Mouse (Mus musculus): ENCODE results near the gene Dync1h1. TPM values are rescaled to one million over a fixed set of nuclear protein-coding genes. Genes with fewer than 3 reads are reported as not detected.

Dync1h1 gene
- total RNA-seq (2021), result 10 to 100 TPM; 64.3 to 70.9 TPM
- long read RNA-seq, experiment 1, partial matches to known transcripts, result 49 of 57 reads
- long read RNA-seq, experiment 1, other reads (novel, unspliced or antisense), result 8 of 57 reads
- long read RNA-seq, experiment 2, full-length matches to known transcripts, result 1 of 44 reads
- long read RNA-seq, experiment 2, partial matches to known transcripts, result 39 of 44 reads
- long read RNA-seq, experiment 2, other reads (novel, unspliced or antisense), result 4 of 44 reads

- peak; percentile 94 for DNase-seq (ENCODE audit: low spot score)
Observed at GRCm38 (mm10) chr12:110601241-110602218, at the start of gene Dync1h1. Gene Dync1h1, plus strand, starts transcription at chr12:110601452.

DNA sequence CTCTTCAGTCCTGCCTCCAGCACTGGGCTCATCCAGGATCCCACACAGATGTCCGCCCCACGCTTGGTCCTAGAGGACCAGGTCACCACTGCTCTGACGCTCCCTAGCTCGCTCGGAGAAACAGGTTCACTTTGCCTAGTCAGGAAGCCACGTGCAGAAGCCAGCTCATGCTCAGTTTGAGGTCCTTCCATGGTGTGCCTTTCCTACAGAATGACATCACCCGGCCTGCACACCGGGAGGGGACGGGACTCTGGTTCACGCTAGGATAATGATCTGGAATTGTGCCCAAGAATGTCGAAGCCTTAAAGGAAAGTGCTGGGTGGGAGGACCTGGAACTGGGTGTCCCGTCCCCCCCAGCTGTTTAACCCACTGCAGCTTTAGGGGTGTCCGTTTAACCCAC, 49.1 kb upstream of the Dync1h1 start:
- no peak for DNase-seq (ENCODE audit: low spot score)

- DNase-seq (ENCODE audit: low spot score), result no peak
Observed at GRCm38 (mm10) chr12:110553362-110553761, 47.9 kb upstream of the Dync1h1 start.

DNA sequence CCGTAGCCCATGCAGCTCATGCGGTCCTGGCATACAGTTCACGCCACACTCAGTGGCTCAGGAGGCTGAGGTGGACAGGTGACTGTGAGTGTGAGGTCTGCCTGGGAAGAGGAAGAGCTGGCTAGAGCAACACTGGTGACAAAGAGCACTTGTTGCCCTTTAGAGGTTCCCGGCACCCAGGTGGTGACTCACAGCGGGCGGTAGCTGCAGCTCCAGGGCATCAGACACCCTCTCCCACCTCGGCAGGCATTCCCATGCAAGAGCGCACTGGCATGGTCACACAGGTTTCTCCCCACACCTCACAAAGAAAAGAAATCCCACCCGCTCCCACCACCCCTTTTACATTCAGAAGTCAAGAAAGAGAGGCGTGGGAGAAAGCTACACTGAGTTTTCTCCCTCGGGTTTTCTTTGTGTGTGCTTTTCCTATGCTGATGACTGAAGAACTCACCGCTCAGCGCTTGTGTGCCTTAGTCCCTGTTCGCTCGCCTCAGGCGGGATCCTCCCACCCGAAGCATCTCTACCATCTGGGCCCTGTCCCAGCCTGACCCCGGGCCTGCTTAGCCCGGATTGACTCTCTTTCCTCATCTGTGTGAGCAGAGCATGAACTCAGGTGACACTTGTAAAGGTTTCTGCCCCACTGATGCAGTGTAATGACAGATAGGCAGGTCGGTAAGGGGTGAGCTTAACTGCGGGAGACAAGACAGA, 45.6 kb upstream of the Dync1h1 start:
- no peak for DNase-seq (ENCODE audit: low spot score)

GRCm38 (mm10) chr12:110556861-110557628, 44.2 kb upstream of the Dync1h1 start:
- peak; percentile 45 for DNase-seq (ENCODE audit: low spot score)

DNA sequence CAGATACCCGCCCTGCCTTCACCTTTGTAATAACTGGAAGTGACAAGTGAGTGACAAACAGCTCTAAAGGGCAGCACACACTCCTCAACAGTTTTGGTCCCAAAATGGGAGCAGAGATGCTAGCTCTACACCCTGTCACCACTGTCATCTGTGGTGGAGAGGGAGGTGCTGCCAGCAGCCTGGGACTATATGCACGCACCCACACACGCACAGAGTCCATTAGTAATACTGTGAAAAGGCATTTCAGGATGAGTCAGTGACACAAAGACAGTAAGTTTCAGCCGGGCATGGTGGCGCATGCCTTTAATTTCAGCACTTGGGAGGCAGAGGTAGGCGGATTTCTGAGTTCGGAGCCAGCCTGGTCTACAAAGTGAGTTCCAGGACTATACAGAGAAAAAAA, 43.1 kb upstream of the Dync1h1 start:
- DNase-seq (ENCODE audit: low spot score), result no peak

- DNase-seq (ENCODE audit: low spot score), result no peak
Observed at GRCm38 (mm10) chr12:110563383-110563782, 37.9 kb upstream of the Dync1h1 start.

- DNase-seq (ENCODE audit: low spot score), result no peak
Observed at GRCm38 (mm10) chr12:110564848-110565247, 36.4 kb upstream of the Dync1h1 start.

DNA sequence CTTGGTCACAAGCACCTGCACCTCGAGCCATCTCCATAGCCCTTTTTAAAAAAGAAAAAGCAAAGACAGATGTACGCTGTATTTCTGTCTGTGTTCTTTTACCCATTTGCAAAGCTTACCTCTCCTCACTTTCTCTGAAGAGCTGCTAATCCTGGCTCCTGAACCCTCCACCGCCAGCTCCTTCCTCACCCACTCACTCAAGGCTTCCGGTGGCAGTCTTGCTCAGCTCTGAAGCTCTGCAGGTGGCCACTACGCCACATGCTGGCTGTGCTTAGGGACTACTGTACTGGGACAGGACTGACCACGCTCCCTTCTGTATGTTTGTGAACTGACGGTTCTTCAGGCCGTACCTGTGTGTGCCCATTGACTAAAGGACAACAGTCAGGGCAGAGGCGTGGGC, 34.9 kb upstream of the Dync1h1 start:
- no peak for DNase-seq (ENCODE audit: low spot score)

DNA sequence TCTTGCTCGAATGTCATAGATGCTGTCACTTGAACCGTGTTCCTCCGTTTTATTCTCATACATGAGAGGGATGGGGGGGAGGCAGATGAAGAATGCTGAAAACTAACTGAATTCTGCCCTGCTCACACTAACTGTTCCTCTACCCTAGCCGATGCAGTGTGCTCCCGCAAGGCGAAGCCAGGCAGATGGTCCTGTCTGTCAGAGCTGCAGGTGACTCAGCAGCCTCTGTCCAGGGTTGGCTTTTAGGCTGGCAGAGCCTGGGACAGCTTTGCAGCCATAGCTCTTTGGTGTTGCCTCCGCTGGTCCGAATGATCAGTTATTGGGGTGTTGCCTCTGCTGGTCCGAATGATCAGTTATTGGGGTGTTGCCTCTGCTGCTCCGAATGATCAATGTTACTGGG, 30.2 kb upstream of the Dync1h1 start:
- peak; percentile 17 for DNase-seq (ENCODE audit: low spot score)

GRCm38 (mm10) chr12:110572351-110572750, 28.9 kb upstream of the Dync1h1 start:
- no peak for DNase-seq (ENCODE audit: low spot score)

GRCm38 (mm10) chr12:110573635-110574034, 27.6 kb upstream of the Dync1h1 start:
- no peak for DNase-seq (ENCODE audit: low spot score)

DNA sequence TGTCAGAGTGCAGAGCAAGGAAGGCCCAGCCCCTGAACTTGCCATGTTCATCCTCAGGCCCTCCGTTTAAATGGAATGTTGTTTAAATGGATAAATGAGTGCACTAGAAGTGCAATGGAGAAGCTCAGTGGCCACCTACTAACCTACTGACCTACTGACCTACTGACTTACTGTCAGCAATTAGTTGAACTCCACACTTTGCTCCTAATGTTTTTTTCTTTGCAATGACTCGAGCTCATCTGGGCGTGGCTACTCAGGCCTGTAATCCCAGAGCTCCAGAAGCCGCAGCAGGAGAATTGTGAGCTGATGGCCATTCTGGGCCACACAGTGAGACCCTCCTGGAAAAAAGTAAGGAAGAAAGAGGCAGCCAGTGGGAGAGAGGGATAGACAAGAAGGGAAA, 25.3 kb upstream of the Dync1h1 start:
- DNase-seq (ENCODE audit: low spot score), result no peak

DNA sequence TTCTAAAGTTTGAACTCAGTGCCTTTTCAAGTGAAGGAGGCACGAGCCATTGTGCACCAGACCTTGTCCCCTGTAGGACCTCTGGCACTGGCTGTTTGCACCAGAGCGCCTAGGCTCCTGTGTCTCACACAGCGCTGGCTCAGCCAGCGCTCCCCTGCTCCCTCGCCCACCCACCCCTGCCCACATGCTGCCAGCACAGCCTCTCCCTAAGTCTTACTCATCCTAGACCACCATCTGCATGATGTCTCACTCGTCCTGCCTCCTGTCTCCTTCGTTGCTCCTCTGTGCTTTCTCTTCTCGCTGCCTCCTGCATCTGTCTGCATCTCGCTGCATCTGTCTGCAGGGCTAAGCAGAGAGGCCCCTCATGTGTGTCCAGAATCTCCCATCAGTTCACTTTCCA, 22.9 kb upstream of the Dync1h1 start:
- no peak for DNase-seq (ENCODE audit: low spot score)

DNA sequence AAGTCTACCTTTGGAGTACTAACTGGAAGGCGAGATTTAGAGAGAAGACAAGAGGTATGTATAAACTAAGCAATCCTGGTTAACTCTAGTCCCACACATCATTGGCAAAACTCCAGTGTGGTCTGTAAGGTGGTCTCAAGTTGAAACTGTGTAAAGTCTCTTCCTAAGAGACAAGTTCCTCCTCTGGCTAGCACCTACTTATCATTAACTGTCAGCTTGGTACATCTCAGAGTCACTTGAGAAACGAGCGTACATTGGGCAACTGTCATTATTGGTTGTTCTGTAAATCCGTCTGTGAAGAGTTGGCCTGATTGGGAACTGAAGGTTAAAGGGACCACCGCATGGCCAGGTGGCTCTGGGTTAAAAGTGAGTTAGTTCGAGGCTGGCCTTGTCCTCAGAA, 12.6 kb upstream of the Dync1h1 start:
- no peak for DNase-seq (ENCODE audit: low spot score)

- DNase-seq (ENCODE audit: low spot score), result no peak
Observed at GRCm38 (mm10) chr12:110590804-110591259, 10.4 kb upstream of the Dync1h1 start.

GRCm38 (mm10) chr12:110591260-110591883, 9.9 kb upstream of the Dync1h1 start:
- peak; percentile 99 for DNase-seq (ENCODE audit: low spot score)

GRCm38 (mm10) chr12:110598527-110598926, 2.7 kb upstream of the Dync1h1 start:
- DNase-seq (ENCODE audit: low spot score), result peak; percentile 66

GRCm38 (mm10) chr12:110599791-110600190, 1.5 kb upstream of the Dync1h1 start:
- no peak for DNase-seq (ENCODE audit: low spot score)

DNA sequence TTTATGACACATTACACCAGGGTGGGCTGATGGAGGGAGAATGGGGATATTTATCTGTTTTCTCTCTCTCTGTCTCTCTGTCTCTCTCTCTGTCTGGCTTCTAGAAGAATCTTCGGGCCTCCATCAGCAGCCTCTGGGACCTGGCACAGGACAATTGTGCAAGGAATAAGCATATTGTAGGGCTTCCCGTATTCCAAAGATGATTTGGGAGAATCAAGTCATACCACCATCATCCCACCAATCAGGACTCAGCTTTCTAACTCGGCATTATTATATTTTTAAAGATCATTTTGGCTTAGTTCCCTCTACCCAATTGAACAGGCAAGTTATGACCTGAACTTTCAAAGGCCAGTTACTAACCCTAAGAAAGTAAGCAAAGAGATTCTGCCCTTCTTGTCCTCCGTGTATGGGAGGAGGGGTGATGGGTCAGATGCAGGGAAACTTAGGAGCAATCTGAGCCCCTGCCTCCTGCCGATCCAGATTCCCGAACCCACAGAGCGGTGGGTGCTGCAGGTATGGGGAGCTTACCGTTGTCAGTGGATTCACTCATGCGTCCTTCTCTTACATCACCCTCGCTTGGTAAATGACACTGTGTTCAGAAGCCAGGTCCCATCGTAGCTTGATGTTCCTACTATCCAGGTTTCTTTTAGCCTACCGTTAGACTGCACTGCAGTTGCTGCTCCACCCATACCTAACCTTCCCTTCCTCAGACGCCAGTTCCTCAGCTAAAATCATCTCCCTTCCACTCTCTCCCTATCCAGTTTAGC, 844 bp upstream of the Dync1h1 start:
- no peak for DNase-seq (ENCODE audit: low spot score)
